Mouse (Mus musculus) forebrain, embryonic 11.5 days (tissue): Measurements from ENCODE around the gene Snx7. TPM values are rescaled to one million over a fixed set of nuclear protein-coding genes. Genes with fewer than 3 reads are reported as not detected.

Experiments
- ATAC-seq: fragments of 200-750 bp; cut with Nextera tagmentation; replicated peaks from 2 replicates; pipeline ENCODE4 v1.8.0; 2017; ENCODE audit warnings: moderate TSS enrichment; ENCODE audit not compliant: low FRiP score
- DNase-seq: peaks from one replicate; pipeline ENCODE4 v3.0.0-alpha.2; 2017; ENCODE audit warnings: low spot score
- H3K27ac ChIP-seq: fragments of 300-500 bp; sonication (generic); 2 replicates; pipeline ENCODE4 v1.5.1; 2014; ENCODE audit warnings: low read depth, low read length
- H3K27me3 ChIP-seq: fragments of 300-500 bp; sonication (generic); 2 replicates; pipeline ENCODE4 v1.6.1; 2014; ENCODE audit warnings: mild to moderate bottlenecking, low read length, mixed read lengths; ENCODE audit not compliant: control insufficient read depth, insufficient read depth
- H3K36me3 ChIP-seq: fragments of 300-500 bp; sonication (generic); 2 replicates; pipeline ENCODE4 v1.6.1; 2014; ENCODE audit warnings: mild to moderate bottlenecking, low read length, moderate library complexity, mixed read lengths; ENCODE audit not compliant: control insufficient read depth, insufficient read depth
- H3K4me1 ChIP-seq: fragments of 300-500 bp; sonication (generic); replicated peaks from 2 replicates; pipeline ENCODE4 v1.6.1; 2014; ENCODE audit warnings: low read length, mixed read lengths; ENCODE audit not compliant: control insufficient read depth, insufficient read depth
- H3K4me2 ChIP-seq: fragments of 300-500 bp; sonication (generic); 2 replicates; pipeline ENCODE4 v1.6.1; 2014; ENCODE audit warnings: low read depth, mild to moderate bottlenecking, low read length, moderate library complexity, mixed read lengths; ENCODE audit not compliant: severe bottlenecking
- H3K4me3 ChIP-seq: fragments of 300-500 bp; sonication (generic); 2 replicates; pipeline ENCODE4 v1.5.1; 2014; ENCODE audit warnings: low read depth, low read length
- H3K9ac ChIP-seq: fragments of 300-500 bp; sonication (generic); 2 replicates; pipeline ENCODE4 v1.6.1; 2014; ENCODE audit warnings: low read length
- H3K9me3 ChIP-seq: fragments of 300-500 bp; sonication (generic); 2 replicates; pipeline ENCODE4 v1.6.1; 2016; ENCODE audit warnings: low read length, mixed read lengths; ENCODE audit not compliant: control insufficient read depth
- WGBS: fragments of 180-500 bp; shearing (Covaris S2); extraction: QIAGEN DNeasy Blood & Tissue Kit; methylation state at CpG from one replicate; pipeline ENCODE4 v1.1.7; 2014; 5-methylcytosine and 5-hydroxymethylcytosine counted together
- polyA plus RNA-seq: library from polyadenylated mRNA; unstranded; fragments of >200 nt; fragmentation: Nextera tagmentation; extraction: Ambion mirVana; gene quantifications from 2 replicates; pipeline ENCODE4 v1.2.1, GENCODE M21; 2014

The Snx7 gene
- polyA plus RNA-seq, 1 experiment from 2014 or later = 14.5 TPM

- WGBS = 85% methylated on average over 12 of the region's 12 CpGs
- no peak overlapping the region for H3K4me3 ChIP-seq
These were observed 28.7 kb downstream of the Snx7 start for GRCm38 (mm10) chr3:117839867-117840545.

GRCm38 (mm10) chr3:117838020-117838419 is 30.7 kb downstream of the Snx7 start:
- H3K4me3 ChIP-seq = no peak overlapping the region
- no peaks in the 10 kb centered on the region for H3K36me3 ChIP-seq
- H3K4me2 ChIP-seq = no peak overlapping the region
- no peaks in the 10 kb centered on the region for H3K9me3 ChIP-seq
- WGBS = 70% methylated on average over 3 of the region's 3 CpGs
- H3K27me3 ChIP-seq = no peaks in the 10 kb centered on the region
- no peak overlapping the region for H3K9ac ChIP-seq
- no peak for DNase-seq
- no peak for ATAC-seq
- H3K27ac ChIP-seq = no peak overlapping the region
- no peaks in the 10 kb centered on the region for H3K4me1 ChIP-seq

More at GRCm38 (mm10) chr3:117839867-117840545, 28.7 kb downstream of the Snx7 start:
- ATAC-seq (no peak), DNase-seq (no peak)
- no peaks in the 10 kb centered on the region for H3K36me3 ChIP-seq
- no peaks in the 10 kb centered on the region for H3K27me3 ChIP-seq
- H3K4me1 ChIP-seq = no peaks in the 10 kb centered on the region
- no peaks in the 10 kb centered on the region for H3K9me3 ChIP-seq
- H3K9ac ChIP-seq = no peak overlapping the region
- no peak overlapping the region for H3K27ac ChIP-seq
- H3K4me2 ChIP-seq = no peak overlapping the region

GRCm38 (mm10) chr3:117826486-117827200 is 42.1 kb downstream of the Snx7 start:
- Histone ChIP-seq H3K4me1 (0 out of 2 replicates have a peak, but pooled peaks cover 3% of the 10 kb centered on the region), H3K9me3 (no peaks in the 10 kb centered on the region), H3K27me3 (no peaks in the 10 kb centered on the region), H3K4me2 (no peak overlapping the region), H3K9ac (no peak overlapping the region), H3K27ac (no peak overlapping the region), H3K4me3 (no peak overlapping the region), H3K36me3 (no peaks in the 10 kb centered on the region)
- 73% methylated on average over 6 of the region's 6 CpGs for WGBS
- ATAC-seq (peak; percentile 91), DNase-seq (peak; percentile 61)

GRCm38 (mm10) chr3:117823218-117823617 is 45.5 kb downstream of the Snx7 start:
- ATAC-seq (no peak), DNase-seq (no peak)
- Histone ChIP-seq H3K4me2 (no peak overlapping the region), H3K36me3 (no peaks in the 10 kb centered on the region), H3K27ac (no peak overlapping the region), H3K9ac (no peak overlapping the region), H3K4me1 (0 out of 2 replicates have a peak, but pooled peaks cover 3% of the 10 kb centered on the region), H3K9me3 (no peaks in the 10 kb centered on the region), H3K27me3 (no peaks in the 10 kb centered on the region), H3K4me3 (no peak overlapping the region)
- 89% methylated on average over 3 of the region's 3 CpGs for WGBS

GRCm38 (mm10) chr3:117817635-117818034 is 51.1 kb downstream of the Snx7 start:
- H3K4me2 ChIP-seq = no peak overlapping the region
- 73% methylated on average over 1 of the region's 1 CpGs for WGBS
- no peak overlapping the region for H3K9ac ChIP-seq
- H3K27ac ChIP-seq = no peak overlapping the region
- H3K27me3 ChIP-seq = no peaks in the 10 kb centered on the region
- no peak overlapping the region for H3K4me3 ChIP-seq
- H3K4me1 ChIP-seq = no peaks in the 10 kb centered on the region
- ATAC-seq (no peak), DNase-seq (no peak)
- no peaks in the 10 kb centered on the region for H3K9me3 ChIP-seq
- H3K36me3 ChIP-seq = no peaks in the 10 kb centered on the region

GRCm38 (mm10) chr3:117814218-117814617 is 54.5 kb downstream of the Snx7 start:
- no peak for DNase-seq
- Histone ChIP-seq H3K4me3 (no peak overlapping the region), H3K4me1 (no peaks in the 10 kb centered on the region), H3K9me3 (no peaks in the 10 kb centered on the region), H3K4me2 (no peak overlapping the region), H3K27me3 (no peaks in the 10 kb centered on the region), H3K36me3 (no peaks in the 10 kb centered on the region), H3K27ac (no peak overlapping the region), H3K9ac (no peak overlapping the region)
- no peak for ATAC-seq
- WGBS = 81% methylated on average over 2 of the region's 2 CpGs

GRCm38 (mm10) chr3:117812135-117812534 is 56.6 kb downstream of the Snx7 start:
- Histone ChIP-seq H3K4me1 (no peaks in the 10 kb centered on the region), H3K27ac (no peak overlapping the region), H3K9ac (no peak overlapping the region), H3K4me2 (no peak overlapping the region), H3K27me3 (no peaks in the 10 kb centered on the region), H3K4me3 (no peak overlapping the region), H3K9me3 (no peaks in the 10 kb centered on the region), H3K36me3 (no peaks in the 10 kb centered on the region)
- DNase-seq (no peak), ATAC-seq (no peak)
- 84% methylated on average over 4 of the region's 4 CpGs for WGBS

GRCm38 (mm10) chr3:117805782-117806181 is 63.0 kb downstream of the Snx7 start:
- Histone ChIP-seq H3K9me3 (no peaks in the 10 kb centered on the region), H3K9ac (no peak overlapping the region), H3K4me1 (no peaks in the 10 kb centered on the region), H3K27ac (no peak overlapping the region), H3K27me3 (no peaks in the 10 kb centered on the region), H3K4me3 (no peak overlapping the region), H3K4me2 (no peak overlapping the region), H3K36me3 (no peaks in the 10 kb centered on the region)
- 89% methylated on average over 6 of the region's 6 CpGs for WGBS
- no peak for ATAC-seq
- DNase-seq = no peak

GRCm38 (mm10) chr3:117794501-117794900 is 74.2 kb downstream of the Snx7 start:
- no peak for ATAC-seq
- no peaks in the 10 kb centered on the region for H3K36me3 ChIP-seq
- no peak overlapping the region for H3K27ac ChIP-seq
- no peak for DNase-seq
- H3K4me1 ChIP-seq = no peaks in the 10 kb centered on the region
- no peaks in the 10 kb centered on the region for H3K27me3 ChIP-seq
- no peak overlapping the region for H3K4me3 ChIP-seq
- no peaks in the 10 kb centered on the region for H3K9me3 ChIP-seq
- H3K4me2 ChIP-seq = no peak overlapping the region
- H3K9ac ChIP-seq = no peak overlapping the region
